Mouse (Mus musculus): ENCODE results near the gene Adm2.

Adm2 gene

GRCm38 (mm10) chr15:89358784-89359183 lies 36.3 kb downstream of the Adm2 start:
- no peak for DNase-seq

GRCm38 (mm10) chr15:89363051-89363450 lies 40.5 kb downstream of the Adm2 start:
- no peak for DNase-seq

- DNase-seq: no peak
Observed at GRCm38 (mm10) chr15:89365141-89365551, 42.6 kb downstream of the Adm2 start.

- DNase-seq: no peak
Observed at GRCm38 (mm10) chr15:89372068-89372467, 49.5 kb downstream of the Adm2 start.

- no peak for DNase-seq
Observed at GRCm38 (mm10) chr15:89372536-89372935, 50.0 kb downstream of the Adm2 start.

GRCm38 (mm10) chr15:89373027-89373761 lies 50.7 kb downstream of the Adm2 start:
- peak; percentile 93 for DNase-seq

GRCm38 (mm10) chr15:89373762-89374248 lies 51.3 kb downstream of the Adm2 start, which contains the start of gene Sco2:
Gene Sco2, minus strand, starts transcription at chr15:89373846.
- DNase-seq: peak; percentile 97 to 98
